Mouse (Mus musculus): ENCODE measurements around the gene Bend5. TPM values are rescaled to one million over a fixed set of nuclear protein-coding genes. Genes with fewer than 3 reads are reported as not detected.

The Bend5 gene
- polyA plus RNA-seq, 1 experiment from 2014 or later: 69.5 TPM

- Histone ChIP-seq H3K9ac (replicated peaks; ENCODE audit: low read depth, low read length) (no peak overlapping the region), H3K4me1 (ENCODE audit: control insufficient read depth, insufficient read depth, low read length) (no peaks in the 10 kb centered on the region), H3K9me3 (ENCODE audit: control insufficient read depth, low read length) (no peaks in the 10 kb centered on the region), H3K4me3 (ENCODE audit: low read depth, low read length) (no peak overlapping the region), H3K4me2 (ENCODE audit: low read depth, low read length) (no peak overlapping the region), H3K36me3 (ENCODE audit: control insufficient read depth, insufficient read depth, low read length) (no peaks in the 10 kb centered on the region), H3K27me3 (ENCODE audit: control insufficient read depth, insufficient read depth, low read length) (no peaks in the 10 kb centered on the region), H3K27ac (ENCODE audit: low read depth, low read length) (no peak overlapping the region)
- WGBS: 70% methylated on average over 5 of the region's 5 CpGs
- ATAC-seq (ENCODE audit: low read depth): no peak
Observed at GRCm38 (mm10) chr4:111485189-111485588, 70.4 kb downstream of the Bend5 start.

GRCm38 (mm10) chr4:111486187-111486586, 71.4 kb downstream of the Bend5 start:
- Histone ChIP-seq H3K4me1 (ENCODE audit: control insufficient read depth, insufficient read depth, low read length) (no peaks in the 10 kb centered on the region), H3K9me3 (ENCODE audit: control insufficient read depth, low read length) (no peaks in the 10 kb centered on the region), H3K4me2 (ENCODE audit: low read depth, low read length) (no peak overlapping the region), H3K27me3 (ENCODE audit: control insufficient read depth, insufficient read depth, low read length) (no peaks in the 10 kb centered on the region), H3K27ac (ENCODE audit: low read depth, low read length) (no peak overlapping the region), H3K4me3 (ENCODE audit: low read depth, low read length) (no peak overlapping the region), H3K9ac (replicated peaks; ENCODE audit: low read depth, low read length) (no peak overlapping the region), H3K36me3 (ENCODE audit: control insufficient read depth, insufficient read depth, low read length) (no peaks in the 10 kb centered on the region)
- WGBS: 80% methylated on average over 5 of the region's 5 CpGs
- ATAC-seq (ENCODE audit: low read depth): no peak

- H3K4me2 ChIP-seq (ENCODE audit: low read depth, low read length): no peak overlapping the region
- no peak overlapping the region for H3K9ac ChIP-seq (replicated peaks; ENCODE audit: low read depth, low read length)
- H3K36me3 ChIP-seq (ENCODE audit: control insufficient read depth, insufficient read depth, low read length): no peaks in the 10 kb centered on the region
- no peaks in the 10 kb centered on the region for H3K27me3 ChIP-seq (ENCODE audit: control insufficient read depth, insufficient read depth, low read length)
- no peak overlapping the region for H3K4me3 ChIP-seq (ENCODE audit: low read depth, low read length)
- no peaks in the 10 kb centered on the region for H3K4me1 ChIP-seq (ENCODE audit: control insufficient read depth, insufficient read depth, low read length)
- no peaks in the 10 kb centered on the region for H3K9me3 ChIP-seq (ENCODE audit: control insufficient read depth, low read length)
- 83% methylated on average over 4 of the region's 4 CpGs for WGBS
- no peak overlapping the region for H3K27ac ChIP-seq (ENCODE audit: low read depth, low read length)
- no peak for ATAC-seq (ENCODE audit: low read depth)
Observed at GRCm38 (mm10) chr4:111487233-111487843, 72.5 kb downstream of the Bend5 start.

- H3K4me2 ChIP-seq (ENCODE audit: low read depth, low read length): no peak overlapping the region
- no peaks in the 10 kb centered on the region for H3K27me3 ChIP-seq (ENCODE audit: control insufficient read depth, insufficient read depth, low read length)
- ATAC-seq (ENCODE audit: low read depth): no peak
- 59% methylated on average over 5 of the region's 5 CpGs for WGBS
- no peaks in the 10 kb centered on the region for H3K9me3 ChIP-seq (ENCODE audit: control insufficient read depth, low read length)
- H3K9ac ChIP-seq (replicated peaks; ENCODE audit: low read depth, low read length): no peak overlapping the region
- no peak overlapping the region for H3K27ac ChIP-seq (ENCODE audit: low read depth, low read length)
- no peak overlapping the region for H3K4me3 ChIP-seq (ENCODE audit: low read depth, low read length)
- H3K36me3 ChIP-seq (ENCODE audit: control insufficient read depth, insufficient read depth, low read length): no peaks in the 10 kb centered on the region
- H3K4me1 ChIP-seq (ENCODE audit: control insufficient read depth, insufficient read depth, low read length): 0 out of 2 replicates have a peak, but pooled peaks cover 3% of the 10 kb centered on the region
Observed at GRCm38 (mm10) chr4:111493750-111494404, 79.1 kb downstream of the Bend5 start.

- Histone ChIP-seq H3K9me3 (ENCODE audit: control insufficient read depth, low read length) (no peaks in the 10 kb centered on the region), H3K4me1 (ENCODE audit: control insufficient read depth, insufficient read depth, low read length) (0 out of 2 replicates have a peak, but pooled peaks cover 3% of the 10 kb centered on the region), H3K27ac (ENCODE audit: low read depth, low read length) (no peak overlapping the region), H3K9ac (replicated peaks; ENCODE audit: low read depth, low read length) (no peak overlapping the region), H3K27me3 (ENCODE audit: control insufficient read depth, insufficient read depth, low read length) (no peaks in the 10 kb centered on the region), H3K36me3 (ENCODE audit: control insufficient read depth, insufficient read depth, low read length) (no peaks in the 10 kb centered on the region), H3K4me2 (ENCODE audit: low read depth, low read length) (no peak overlapping the region), H3K4me3 (ENCODE audit: low read depth, low read length) (no peak overlapping the region)
- peak; percentile 39; the same call in 1 of the 2 replicates for ATAC-seq (ENCODE audit: low read depth)
- WGBS: 22% methylated on average over 2 of the region's 2 CpGs
Observed at GRCm38 (mm10) chr4:111495949-111496348, 81.1 kb downstream of the Bend5 start.

GRCm38 (mm10) chr4:111498751-111499150, 83.9 kb downstream of the Bend5 start:
- WGBS: 68% methylated on average over 3 of the region's 3 CpGs
- no peaks in the 10 kb centered on the region for H3K27me3 ChIP-seq (ENCODE audit: control insufficient read depth, insufficient read depth, low read length)
- H3K36me3 ChIP-seq (ENCODE audit: control insufficient read depth, insufficient read depth, low read length): no peaks in the 10 kb centered on the region
- no peak for ATAC-seq (ENCODE audit: low read depth)
- H3K9me3 ChIP-seq (ENCODE audit: control insufficient read depth, low read length): no peaks in the 10 kb centered on the region
- no peak overlapping the region for H3K9ac ChIP-seq (replicated peaks; ENCODE audit: low read depth, low read length)
- no peak overlapping the region for H3K4me3 ChIP-seq (ENCODE audit: low read depth, low read length)
- H3K4me1 ChIP-seq (ENCODE audit: control insufficient read depth, insufficient read depth, low read length): 0 out of 2 replicates have a peak, but pooled peaks cover 3% of the 10 kb centered on the region
- H3K4me2 ChIP-seq (ENCODE audit: low read depth, low read length): no peak overlapping the region
- no peak overlapping the region for H3K27ac ChIP-seq (ENCODE audit: low read depth, low read length)

- H3K27me3 ChIP-seq (ENCODE audit: control insufficient read depth, insufficient read depth, low read length): no peaks in the 10 kb centered on the region
- H3K27ac ChIP-seq (ENCODE audit: low read depth, low read length): no peak overlapping the region
- no peak for ATAC-seq (ENCODE audit: low read depth)
- 94% methylated on average over 1 of the region's 1 CpGs for WGBS
- H3K9me3 ChIP-seq (ENCODE audit: control insufficient read depth, low read length): no peaks in the 10 kb centered on the region
- no peak overlapping the region for H3K9ac ChIP-seq (replicated peaks; ENCODE audit: low read depth, low read length)
- H3K36me3 ChIP-seq (ENCODE audit: control insufficient read depth, insufficient read depth, low read length): no peaks in the 10 kb centered on the region
- H3K4me3 ChIP-seq (ENCODE audit: low read depth, low read length): no peak overlapping the region
- no peaks in the 10 kb centered on the region for H3K4me1 ChIP-seq (ENCODE audit: control insufficient read depth, insufficient read depth, low read length)
- H3K4me2 ChIP-seq (ENCODE audit: low read depth, low read length): no peak overlapping the region
Observed at GRCm38 (mm10) chr4:111501441-111501840, 86.6 kb downstream of the Bend5 start.

- ATAC-seq (ENCODE audit: low read depth): no peak
Observed at GRCm38 (mm10) chr4:111502965-111503727, 88.3 kb downstream of the Bend5 start.

GRCm38 (mm10) chr4:111504952-111505351, 90.1 kb downstream of the Bend5 start:
- no peaks in the 10 kb centered on the region for H3K27me3 ChIP-seq (ENCODE audit: control insufficient read depth, insufficient read depth, low read length)
- no peak for ATAC-seq (ENCODE audit: low read depth)
- 91% methylated on average over 2 of the region's 2 CpGs for WGBS
- H3K9ac ChIP-seq (replicated peaks; ENCODE audit: low read depth, low read length): no peak overlapping the region
- H3K4me3 ChIP-seq (ENCODE audit: low read depth, low read length): no peak overlapping the region
- H3K4me1 ChIP-seq (ENCODE audit: control insufficient read depth, insufficient read depth, low read length): no peaks in the 10 kb centered on the region
- H3K36me3 ChIP-seq (ENCODE audit: control insufficient read depth, insufficient read depth, low read length): no peaks in the 10 kb centered on the region
- H3K9me3 ChIP-seq (ENCODE audit: control insufficient read depth, low read length): no peaks in the 10 kb centered on the region
- no peak overlapping the region for H3K27ac ChIP-seq (ENCODE audit: low read depth, low read length)
- H3K4me2 ChIP-seq (ENCODE audit: low read depth, low read length): no peak overlapping the region

More at GRCm38 (mm10) chr4:111502965-111503727, 88.3 kb downstream of the Bend5 start:
- Histone ChIP-seq H3K27ac (ENCODE audit: low read depth, low read length) (no peak overlapping the region), H3K9me3 (ENCODE audit: control insufficient read depth, low read length) (no peaks in the 10 kb centered on the region), H3K4me1 (ENCODE audit: control insufficient read depth, insufficient read depth, low read length) (no peaks in the 10 kb centered on the region), H3K36me3 (ENCODE audit: control insufficient read depth, insufficient read depth, low read length) (no peaks in the 10 kb centered on the region), H3K4me2 (ENCODE audit: low read depth, low read length) (no peak overlapping the region), H3K27me3 (ENCODE audit: control insufficient read depth, insufficient read depth, low read length) (no peaks in the 10 kb centered on the region), H3K9ac (replicated peaks; ENCODE audit: low read depth, low read length) (no peak overlapping the region), H3K4me3 (ENCODE audit: low read depth, low read length) (no peak overlapping the region)
- WGBS: 77% methylated on average over 5 of the region's 5 CpGs

Measured in neural tube, embryonic 14.5 days (tissue).